Mouse (Mus musculus): Measurements from ENCODE around the gene Cinp. TPM values are rescaled to one million over a fixed set of nuclear protein-coding genes. Genes with fewer than 3 reads are reported as not detected.

Cinp gene
- total RNA-seq (2022): 10 to 100 TPM; 37.4 to 39.6 (median 38.6) TPM

DNA sequence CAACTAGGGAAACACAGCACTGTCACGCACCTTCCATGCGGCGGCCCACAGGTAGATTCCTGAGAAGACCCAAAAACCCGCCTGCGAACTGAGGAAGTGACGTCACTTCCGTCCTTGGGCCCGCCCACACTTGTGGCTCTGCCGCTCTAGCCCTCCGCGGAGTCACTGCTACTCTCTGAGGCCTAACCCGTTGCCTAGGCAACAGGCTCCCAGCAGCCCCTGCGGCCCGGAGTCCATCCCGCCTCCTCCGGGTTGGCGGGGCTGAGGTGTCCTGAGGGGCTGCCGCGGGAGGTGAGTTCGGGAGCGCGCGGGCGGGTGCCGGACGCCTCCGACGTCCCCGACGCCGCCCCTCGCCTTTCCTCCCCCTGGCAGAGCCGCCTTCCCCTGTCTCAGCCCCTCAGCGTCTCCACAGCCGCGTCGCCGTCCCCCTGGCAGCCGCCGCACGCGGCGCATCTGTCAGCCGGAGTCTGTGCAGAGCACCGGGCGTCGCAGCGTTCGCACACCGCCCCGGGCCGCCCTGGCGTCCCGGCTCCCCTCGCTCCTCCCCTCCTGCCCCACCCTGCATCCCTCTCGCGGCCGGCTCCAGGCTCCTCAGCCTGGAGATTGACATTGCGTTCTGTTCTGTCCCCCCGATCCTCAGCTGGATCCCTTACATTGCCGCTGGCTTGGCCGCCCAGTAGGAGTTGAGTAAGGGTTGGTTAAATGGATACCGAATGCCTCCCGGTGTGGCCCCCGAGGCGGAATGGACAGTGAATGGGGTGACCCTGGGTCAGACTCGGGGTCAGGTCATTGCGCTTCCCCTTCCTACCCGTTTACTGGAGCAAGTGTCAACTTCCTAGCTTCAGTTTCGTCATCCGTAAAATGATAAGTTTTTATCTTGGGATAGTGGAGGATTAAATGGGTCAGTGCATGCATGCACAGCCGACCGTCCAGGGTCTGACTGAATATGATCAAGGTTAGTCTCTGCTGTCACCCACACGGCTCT, at the start of gene Cinp, which contains the start of gene Tecpr2:
Gene Cinp, minus strand, starts transcription at position 110 of the 985 bp plus-strand sequence.
Gene Tecpr2, plus strand, starts transcription at position 229 of the 985 bp plus-strand sequence.
- peak; percentile 97 for DNase-seq

DNA sequence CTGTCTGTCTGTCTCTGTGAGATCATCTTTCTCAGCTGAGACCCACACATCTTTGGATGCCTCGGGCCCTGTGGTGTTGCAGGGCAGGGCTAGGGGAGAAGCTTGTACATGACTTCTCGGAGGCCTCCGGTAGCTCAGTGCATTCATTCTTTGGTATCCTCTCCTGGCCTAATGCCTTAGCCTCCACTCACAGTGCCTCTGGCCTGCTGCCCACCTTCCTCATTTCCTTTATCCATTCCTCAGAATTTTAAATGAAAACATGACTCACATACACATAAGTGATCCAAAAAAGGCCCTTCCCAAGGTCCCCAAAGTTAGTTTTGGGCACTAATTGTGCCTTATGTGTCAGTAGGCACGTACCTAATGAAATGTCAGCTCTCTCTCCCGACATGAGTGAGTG, 48.6 kb upstream of the Cinp start:
- DNase-seq: peak; percentile 40

GRCm38 (mm10) chr12:110935983-110936620, 47.2 kb upstream of the Cinp start:
- peak; percentile 82 for DNase-seq

GRCm38 (mm10) chr12:110932820-110933219, 43.9 kb upstream of the Cinp start:
- DNase-seq: no peak

DNA sequence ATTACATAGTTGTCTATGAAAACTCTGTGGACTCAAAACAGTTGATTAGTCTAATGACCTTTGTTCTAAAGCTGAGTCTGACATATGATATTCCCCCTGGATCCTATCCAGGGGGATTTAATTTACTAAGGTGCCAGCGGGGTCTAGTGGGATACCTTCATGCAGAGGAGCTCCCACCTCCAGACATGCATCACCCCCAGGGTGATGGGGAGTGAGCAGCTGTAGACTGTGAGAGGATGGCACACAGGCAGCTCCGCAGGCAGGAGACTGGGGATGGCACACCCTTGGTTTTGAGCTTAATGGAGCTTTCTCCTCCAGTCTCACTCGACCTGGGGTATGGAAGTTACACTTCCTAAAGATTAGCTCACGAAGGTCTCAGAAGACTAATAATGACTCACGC, 32.6 kb upstream of the Cinp start:
- DNase-seq: no peak

DNA sequence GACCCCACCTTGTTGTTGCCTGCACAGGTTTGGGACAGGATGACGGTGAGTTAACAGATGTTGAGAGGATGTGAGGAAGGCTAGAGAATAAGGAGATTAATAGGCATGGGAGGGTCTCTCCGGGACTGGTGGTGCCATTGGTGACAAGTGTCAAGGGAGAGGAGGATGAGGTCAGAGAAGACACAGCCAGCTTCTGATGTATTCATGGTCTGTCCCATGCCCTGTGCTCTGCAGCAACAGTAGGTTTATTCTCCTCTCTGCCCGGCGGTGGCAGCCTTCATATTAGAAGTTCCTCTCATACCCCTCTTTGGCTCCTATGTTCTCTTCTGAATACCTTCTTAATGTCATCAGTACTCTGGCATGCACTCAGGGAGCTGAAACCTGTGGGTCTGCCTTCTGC, 31.3 kb upstream of the Cinp start:
- no peak for DNase-seq

DNA sequence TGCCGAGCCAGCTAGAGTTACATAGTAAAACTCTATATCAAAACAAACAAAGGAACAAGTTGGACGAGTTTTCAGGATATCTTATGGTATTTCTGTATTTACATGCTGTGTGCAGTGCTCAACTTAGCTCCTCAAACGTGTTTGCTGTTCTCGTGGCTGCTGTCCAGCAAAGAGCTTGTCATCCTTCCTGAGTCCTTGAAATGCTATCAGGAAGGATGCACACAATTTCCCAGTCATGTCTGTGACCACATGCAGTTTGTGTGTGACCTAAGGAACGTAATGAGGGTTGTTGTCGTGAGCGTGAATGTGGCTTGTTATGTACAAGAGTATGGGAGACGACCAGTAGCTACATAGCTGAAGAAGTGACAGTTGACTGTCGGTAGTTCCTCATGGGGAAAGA, 26.8 kb upstream of the Cinp start:
- DNase-seq: peak; percentile 51

GRCm38 (mm10) chr12:110909962-110910361, 21.0 kb upstream of the Cinp start:
- no peak for DNase-seq

- no peak for DNase-seq
These were observed 18.9 kb upstream of the Cinp start for GRCm38 (mm10) chr12:110907845-110908244.

- DNase-seq: no peak
These were observed 14.6 kb upstream of the Cinp start for GRCm38 (mm10) chr12:110903536-110903935.

DNA sequence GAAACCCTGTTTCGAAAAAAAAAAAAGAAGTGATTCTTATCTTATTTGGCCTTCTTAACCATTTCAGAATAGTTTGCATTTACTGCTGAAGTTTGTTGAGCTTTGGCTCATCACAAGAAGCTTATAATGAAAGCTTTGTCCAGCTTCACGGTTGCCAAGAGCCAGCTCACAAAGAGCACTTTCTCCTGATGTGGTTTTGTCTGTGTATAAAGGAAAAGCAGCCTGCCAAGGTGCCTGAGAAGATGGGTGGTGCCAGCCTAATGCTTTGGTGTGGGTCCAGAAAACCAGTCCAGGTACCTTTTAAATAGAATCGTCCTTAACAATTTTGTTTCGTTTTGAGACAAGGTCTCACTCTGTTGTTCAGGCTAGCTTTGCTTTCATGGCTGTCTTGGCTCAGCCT, 13.2 kb upstream of the Cinp start:
- DNase-seq: no peak

GRCm38 (mm10) chr12:110891887-110892286, 2.9 kb upstream of the Cinp start:
- DNase-seq: no peak

GRCm38 (mm10) chr12:110888606-110889005, 339 bp downstream of the Cinp start:
- no peak for DNase-seq

- no peak for DNase-seq
These were observed 839 bp downstream of the Cinp start for GRCm38 (mm10) chr12:110888106-110888505.

DNA sequence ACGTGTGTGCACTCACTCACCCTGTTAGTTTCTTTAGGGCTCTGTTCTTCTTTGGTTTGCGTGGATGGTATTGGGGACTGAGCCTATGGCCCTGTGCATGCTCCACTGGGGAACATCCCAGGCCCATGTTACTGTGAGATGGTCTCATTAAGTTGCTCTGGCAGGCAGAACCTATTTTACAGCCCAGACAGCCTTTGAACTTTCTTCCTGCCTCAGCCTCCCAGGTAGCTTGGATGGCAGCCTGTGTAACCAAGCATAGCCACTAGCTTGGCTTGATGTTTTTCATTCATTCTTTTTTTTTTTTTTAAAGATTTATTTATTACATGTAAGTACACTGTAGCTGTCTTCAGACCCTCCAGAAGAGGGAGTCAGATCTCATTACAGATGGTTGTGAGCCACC, 3.7 kb downstream of the Cinp start:
- DNase-seq: no peak

GRCm38 (mm10) chr12:110882291-110882690, 6.7 kb downstream of the Cinp start:
- no peak for DNase-seq

- no peak for DNase-seq
These were observed 13.6 kb downstream of the Cinp start for GRCm38 (mm10) chr12:110875351-110875750.

- DNase-seq: no peak
These were observed 17.7 kb downstream of the Cinp start for GRCm38 (mm10) chr12:110871247-110871646.

GRCm38 (mm10) chr12:110870107-110870506, 18.8 kb downstream of the Cinp start:
- no peak for DNase-seq

GRCm38 (mm10) chr12:110865989-110866388, 23.0 kb downstream of the Cinp start:
- DNase-seq: no peak

- DNase-seq: no peak
These were observed 23.4 kb downstream of the Cinp start for GRCm38 (mm10) chr12:110865571-110865970.

- no peak for DNase-seq
These were observed 24.9 kb downstream of the Cinp start for GRCm38 (mm10) chr12:110864008-110864407.

GRCm38 (mm10) chr12:110861256-110861655, 27.7 kb downstream of the Cinp start:
- no peak for DNase-seq

DNA sequence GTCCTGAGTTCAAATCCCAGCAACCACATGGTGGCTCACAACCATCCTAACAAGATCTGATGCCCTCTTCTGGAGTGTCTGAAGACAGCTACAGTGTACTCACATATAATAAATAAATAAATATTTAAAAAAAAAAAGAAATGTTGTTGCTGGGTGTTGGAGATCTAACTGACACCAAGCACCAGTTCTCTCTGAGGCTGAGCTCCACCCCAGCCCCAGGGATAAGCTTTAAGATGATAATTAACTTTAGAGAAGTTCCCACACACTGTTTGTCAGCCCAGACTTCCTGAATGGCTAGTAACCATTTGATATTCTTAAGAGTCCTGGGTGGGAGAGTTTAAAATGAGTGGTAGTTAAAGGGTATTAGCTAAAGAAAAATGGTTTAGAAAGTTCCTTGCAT, 28.7 kb downstream of the Cinp start:
- DNase-seq: no peak

Data from adrenal gland, adult 8-10 months (tissue).